Mouse (Mus musculus): ENCODE measurements around the gene Lrrc8a. TPM values are rescaled to one million over a fixed set of nuclear protein-coding genes. Genes with fewer than 3 reads are reported as not detected.

Lrrc8a gene
- polyA plus RNA-seq, 1 experiment from 2014 or later, result 55.9 TPM

DNA sequence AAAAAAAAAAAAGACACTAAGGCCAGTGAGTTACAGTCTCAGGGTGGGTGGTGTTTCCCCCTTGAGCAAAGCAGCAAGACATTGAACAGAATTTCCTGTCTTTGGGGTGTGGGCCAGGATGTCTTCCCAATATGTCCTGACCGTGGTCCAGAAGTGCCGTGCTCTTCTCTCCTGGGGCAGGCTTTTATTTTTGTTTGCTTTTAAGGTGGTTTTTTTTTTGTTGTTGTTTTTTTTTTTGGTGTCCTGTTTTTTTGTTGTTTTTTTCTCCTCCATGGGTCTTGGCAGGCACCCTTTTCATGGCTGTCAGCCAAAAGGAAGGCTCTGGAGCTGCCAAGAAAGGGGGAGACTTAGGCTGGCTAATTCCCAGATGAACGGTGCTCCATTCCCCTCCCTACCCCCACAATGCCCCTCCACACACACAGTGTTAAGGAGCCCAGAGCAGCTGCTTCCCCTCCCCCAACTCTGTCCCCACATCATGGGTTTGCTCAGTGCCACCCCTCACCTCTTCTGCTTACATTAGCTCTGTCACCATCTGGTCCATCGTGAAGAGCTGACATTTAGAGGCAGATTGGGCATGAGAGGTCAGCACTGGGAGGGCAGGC, 25.4 kb downstream of the Lrrc8a start:
- no peak for DNase-seq (ENCODE audit: low spot score)
- 77% methylated on average over 4 of the region's 4 CpGs for WGBS
- H3K9me3 ChIP-seq (ENCODE audit: control insufficient read depth, low read length), result no peaks in the 10 kb centered on the region
- ATAC-seq (ENCODE audit: low FRiP score), result no peak
- peaks cover 12% of the 10 kb centered on the region; the same call in 1 of the 2 replicates for H3K36me3 ChIP-seq (ENCODE audit: control insufficient read depth, insufficient read depth, low read length)
- no peak overlapping the region for H3K27ac ChIP-seq (ENCODE audit: low read depth, low read length)
- no peak overlapping the region for H3K4me3 ChIP-seq (ENCODE audit: low read depth, low read length)
- H3K4me2 ChIP-seq (replicated peaks; ENCODE audit: low read depth, low read length), result no peak overlapping the region
- H3K27me3 ChIP-seq (ENCODE audit: control insufficient read depth, insufficient read depth, low read length), result no peaks in the 10 kb centered on the region
- 0 out of 2 replicates have a peak, but pooled peaks cover 2% of the 10 kb centered on the region for H3K4me1 ChIP-seq (replicated peaks; ENCODE audit: control insufficient read depth, insufficient read depth, low read length)
- no peak overlapping the region for H3K9ac ChIP-seq (ENCODE audit: low read depth, low read length)

DNA sequence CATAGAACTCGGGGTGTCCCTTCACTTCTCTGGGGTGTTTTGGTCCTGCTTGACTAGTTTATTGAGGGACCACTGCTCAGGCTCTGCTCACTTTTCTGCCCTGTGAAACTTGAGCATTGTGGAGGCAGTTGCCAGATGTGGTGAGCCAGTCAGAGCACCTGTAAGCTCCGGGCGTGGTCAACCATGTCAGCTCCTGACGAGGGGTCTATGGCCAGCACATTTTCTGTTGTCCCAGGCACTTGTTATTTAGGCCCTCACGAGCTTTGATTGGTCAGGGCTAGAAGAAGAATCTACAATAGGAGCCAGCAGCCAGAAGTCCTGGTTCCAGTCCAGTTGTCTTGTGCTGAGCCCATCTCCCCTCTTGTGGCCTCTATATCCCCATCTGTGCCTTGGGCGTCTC, 26.3 kb downstream of the Lrrc8a start:
- H3K27me3 ChIP-seq (ENCODE audit: control insufficient read depth, insufficient read depth, low read length), result no peaks in the 10 kb centered on the region
- no peak overlapping the region for H3K4me2 ChIP-seq (replicated peaks; ENCODE audit: low read depth, low read length)
- 0 out of 2 replicates have a peak, but pooled peaks cover 2% of the 10 kb centered on the region for H3K4me1 ChIP-seq (replicated peaks; ENCODE audit: control insufficient read depth, insufficient read depth, low read length)
- WGBS, result 93% methylated on average over 6 of the region's 6 CpGs
- DNase-seq (ENCODE audit: low spot score) (no peak), ATAC-seq (ENCODE audit: low FRiP score) (no peak)
- no peak overlapping the region for H3K4me3 ChIP-seq (ENCODE audit: low read depth, low read length)
- H3K9ac ChIP-seq (ENCODE audit: low read depth, low read length), result no peak overlapping the region
- H3K36me3 ChIP-seq (ENCODE audit: control insufficient read depth, insufficient read depth, low read length), result 0 out of 2 replicates have a peak, but pooled peaks cover 9% of the 10 kb centered on the region
- H3K27ac ChIP-seq (ENCODE audit: low read depth, low read length), result no peak overlapping the region
- no peaks in the 10 kb centered on the region for H3K9me3 ChIP-seq (ENCODE audit: control insufficient read depth, low read length)

DNA sequence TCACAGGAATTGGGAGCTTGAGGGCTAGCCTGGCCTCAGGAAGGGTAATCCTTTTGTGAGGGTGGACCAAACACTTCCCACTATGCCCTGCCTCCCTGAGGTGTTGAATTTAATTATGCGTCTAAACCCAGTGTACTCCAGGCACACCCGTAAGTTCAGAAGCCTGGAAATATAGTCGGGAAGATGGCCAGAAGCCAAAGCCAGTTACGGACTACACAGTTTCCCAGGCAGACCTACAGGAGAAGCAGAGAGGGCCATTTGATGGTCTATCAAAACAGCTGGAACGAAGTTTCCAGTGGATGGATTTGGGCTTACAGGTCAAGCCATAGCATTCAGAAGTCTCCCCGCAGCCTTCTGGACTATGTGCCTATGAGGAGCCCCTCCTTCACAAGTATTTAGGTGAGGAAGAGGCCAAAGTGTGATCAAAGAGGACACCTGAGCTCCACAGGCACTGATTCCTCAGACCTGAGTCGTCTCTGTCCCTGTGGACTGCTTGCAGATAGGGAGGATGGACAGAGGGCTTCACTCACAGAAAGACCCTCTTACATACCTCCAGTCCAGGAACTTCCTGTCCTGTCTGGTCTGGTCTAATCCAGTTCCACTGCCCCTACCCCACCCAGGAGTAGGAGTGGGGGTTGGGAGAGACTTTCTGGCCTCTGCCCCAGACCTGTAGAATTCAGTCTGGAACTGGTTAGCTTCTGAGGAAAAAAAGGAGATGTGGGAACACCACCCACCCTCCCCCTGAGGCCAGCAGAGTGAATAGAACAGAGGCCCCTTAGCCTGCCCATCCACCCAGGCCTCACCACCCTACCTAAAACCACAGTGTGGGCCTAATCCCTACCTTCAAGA, 27.4 kb downstream of the Lrrc8a start:
- DNase-seq (ENCODE audit: low spot score) (no peak), ATAC-seq (ENCODE audit: low FRiP score) (no peak)
- Histone ChIP-seq H3K27me3 (ENCODE audit: control insufficient read depth, insufficient read depth, low read length) (no peaks in the 10 kb centered on the region), H3K4me1 (replicated peaks; ENCODE audit: control insufficient read depth, insufficient read depth, low read length) (0 out of 2 replicates have a peak, but pooled peaks cover 2% of the 10 kb centered on the region), H3K27ac (ENCODE audit: low read depth, low read length) (no peak overlapping the region), H3K9me3 (ENCODE audit: control insufficient read depth, low read length) (no peaks in the 10 kb centered on the region), H3K4me3 (ENCODE audit: low read depth, low read length) (no peak overlapping the region), H3K9ac (ENCODE audit: low read depth, low read length) (no peak overlapping the region), H3K36me3 (ENCODE audit: control insufficient read depth, insufficient read depth, low read length) (0 out of 2 replicates have a peak, but pooled peaks cover 9% of the 10 kb centered on the region), H3K4me2 (replicated peaks; ENCODE audit: low read depth, low read length) (no peak overlapping the region)
- 86% methylated on average over 7 of the region's 7 CpGs for WGBS

- Histone ChIP-seq H3K9ac (ENCODE audit: low read depth, low read length) (no peak within 1 kb of the TSS), H3K9me3 (ENCODE audit: control insufficient read depth, low read length) (no peaks in the 10 kb centered on the region), H3K4me3 (ENCODE audit: low read depth, low read length) (no peak within 1 kb of the TSS), H3K4me1 (replicated peaks; ENCODE audit: control insufficient read depth, insufficient read depth, low read length) (0 out of 2 replicates have a peak, but pooled peaks cover 2% of the 10 kb centered on the region), H3K4me2 (replicated peaks; ENCODE audit: low read depth, low read length) (no peak within 1 kb of the TSS), H3K27me3 (ENCODE audit: control insufficient read depth, insufficient read depth, low read length) (no peaks in the 10 kb centered on the region), H3K36me3 (ENCODE audit: control insufficient read depth, insufficient read depth, low read length) (0 out of 2 replicates have a peak, but pooled peaks cover 9% of the 10 kb centered on the region), H3K27ac (ENCODE audit: low read depth, low read length) (peak within 1 kb of the TSS; percentile 62)
- ATAC-seq (ENCODE audit: low FRiP score) (no peak), DNase-seq (ENCODE audit: low spot score) (no peak)
- WGBS, result 52% methylated on average over 5 of the region's 5 CpGs
These were observed 28.3 kb downstream of the Lrrc8a start, which contains the start of gene Phyhd1 for GRCm38 (mm10) chr2:30265767-30266253. Gene Phyhd1 (plus strand): TSS chr2:30266203.

DNA sequence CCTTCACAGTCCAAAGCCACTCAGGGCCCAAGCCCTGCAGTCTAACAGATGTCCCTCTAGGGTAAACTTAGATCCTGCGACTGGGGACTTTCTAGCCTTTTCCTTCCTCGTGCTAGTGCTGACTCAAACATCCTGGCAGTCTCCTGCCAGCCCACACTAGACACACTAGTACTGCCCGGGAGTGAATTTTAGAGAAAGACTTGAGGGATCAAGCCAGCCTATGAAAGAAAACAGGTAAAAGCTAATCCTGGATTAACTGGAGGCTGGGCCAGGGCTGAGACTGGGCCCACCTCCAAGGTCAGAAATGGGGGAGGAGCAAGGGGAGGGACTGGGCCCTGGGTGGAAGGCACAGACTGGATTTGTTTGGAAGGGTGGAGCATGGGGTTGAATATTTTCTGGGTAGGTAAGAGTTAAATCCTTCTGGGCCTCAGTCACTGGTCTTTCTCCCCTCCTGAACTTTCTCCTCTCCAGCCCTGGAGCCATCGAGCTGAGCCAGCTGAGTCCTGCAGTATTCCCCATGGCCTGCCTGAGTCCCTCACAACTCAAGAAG, 29.0 kb downstream of the Lrrc8a start:
- H3K4me3 ChIP-seq (ENCODE audit: low read depth, low read length), result no peak overlapping the region
- 25% methylated on average over 4 of the region's 4 CpGs for WGBS
- no peak overlapping the region for H3K4me2 ChIP-seq (replicated peaks; ENCODE audit: low read depth, low read length)

GRCm38 (mm10) chr2:30267466-30267865, 30.0 kb downstream of the Lrrc8a start:
- no peak overlapping the region for H3K9ac ChIP-seq (ENCODE audit: low read depth, low read length)

More for the DNA sequence above, 29.0 kb downstream of the Lrrc8a start:
- ATAC-seq (ENCODE audit: low FRiP score), result no peak
- 0 out of 2 replicates have a peak, but pooled peaks cover 2% of the 10 kb centered on the region for H3K4me1 ChIP-seq (replicated peaks; ENCODE audit: control insufficient read depth, insufficient read depth, low read length)
- H3K36me3 ChIP-seq (ENCODE audit: control insufficient read depth, insufficient read depth, low read length), result 0 out of 2 replicates have a peak, but pooled peaks cover 9% of the 10 kb centered on the region
- H3K27me3 ChIP-seq (ENCODE audit: control insufficient read depth, insufficient read depth, low read length), result no peaks in the 10 kb centered on the region
- no peak overlapping the region for H3K9ac ChIP-seq (ENCODE audit: low read depth, low read length)
- peak overlapping the region; percentile 62 for H3K27ac ChIP-seq (ENCODE audit: low read depth, low read length)
- no peak for DNase-seq (ENCODE audit: low spot score)
- H3K9me3 ChIP-seq (ENCODE audit: control insufficient read depth, low read length), result no peaks in the 10 kb centered on the region

DNA sequence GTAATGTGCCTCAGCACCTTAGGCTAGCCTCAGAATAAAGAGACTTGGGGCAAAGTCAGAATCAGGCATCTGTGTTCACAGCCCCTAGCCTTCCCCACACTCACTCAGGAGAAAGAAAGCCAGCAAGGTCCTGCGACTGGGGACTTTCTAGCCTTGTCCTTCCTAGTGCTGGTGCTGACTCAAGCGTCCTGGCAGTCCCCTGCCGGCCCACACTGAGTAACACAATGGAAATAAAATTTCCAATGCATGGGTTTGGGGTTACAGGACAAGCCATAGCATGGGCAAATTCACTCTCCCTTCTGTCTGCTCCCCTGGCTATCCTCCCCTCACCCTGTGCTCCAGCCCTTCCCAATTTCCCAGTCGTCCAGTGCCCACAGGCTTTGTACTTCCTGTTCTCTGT, 30.9 kb downstream of the Lrrc8a start:
- H3K36me3 ChIP-seq (ENCODE audit: control insufficient read depth, insufficient read depth, low read length), result 0 out of 2 replicates have a peak, but pooled peaks cover 2% of the 10 kb centered on the region
- no peaks in the 10 kb centered on the region for H3K9me3 ChIP-seq (ENCODE audit: control insufficient read depth, low read length)
- H3K27me3 ChIP-seq (ENCODE audit: control insufficient read depth, insufficient read depth, low read length), result no peaks in the 10 kb centered on the region
- H3K4me1 ChIP-seq (replicated peaks; ENCODE audit: control insufficient read depth, insufficient read depth, low read length), result 0 out of 2 replicates have a peak, but pooled peaks cover 2% of the 10 kb centered on the region
- no peak overlapping the region for H3K27ac ChIP-seq (ENCODE audit: low read depth, low read length)
- H3K9ac ChIP-seq (ENCODE audit: low read depth, low read length), result no peak overlapping the region
- 59% methylated on average over 4 of the region's 4 CpGs for WGBS
- no peak overlapping the region for H3K4me3 ChIP-seq (ENCODE audit: low read depth, low read length)
- ATAC-seq (ENCODE audit: low FRiP score), result no peak
- H3K4me2 ChIP-seq (replicated peaks; ENCODE audit: low read depth, low read length), result no peak overlapping the region
- no peak for DNase-seq (ENCODE audit: low spot score)

More at GRCm38 (mm10) chr2:30267466-30267865, 30.0 kb downstream of the Lrrc8a start:
- 94% methylated on average over 2 of the region's 2 CpGs for WGBS
- no peaks in the 10 kb centered on the region for H3K9me3 ChIP-seq (ENCODE audit: control insufficient read depth, low read length)
- ATAC-seq (ENCODE audit: low FRiP score) (no peak), DNase-seq (ENCODE audit: low spot score) (no peak)
- 0 out of 2 replicates have a peak, but pooled peaks cover 6% of the 10 kb centered on the region for H3K36me3 ChIP-seq (ENCODE audit: control insufficient read depth, insufficient read depth, low read length)
- H3K27me3 ChIP-seq (ENCODE audit: control insufficient read depth, insufficient read depth, low read length), result no peaks in the 10 kb centered on the region
- H3K4me2 ChIP-seq (replicated peaks; ENCODE audit: low read depth, low read length), result no peak overlapping the region
- H3K4me3 ChIP-seq (ENCODE audit: low read depth, low read length), result no peak overlapping the region
- 0 out of 2 replicates have a peak, but pooled peaks cover 2% of the 10 kb centered on the region for H3K4me1 ChIP-seq (replicated peaks; ENCODE audit: control insufficient read depth, insufficient read depth, low read length)
- H3K27ac ChIP-seq (ENCODE audit: low read depth, low read length), result no peak overlapping the region

GRCm38 (mm10) chr2:30269241-30269990, 31.9 kb downstream of the Lrrc8a start:
- Histone ChIP-seq H3K9me3 (ENCODE audit: control insufficient read depth, low read length) (no peaks in the 10 kb centered on the region), H3K4me3 (ENCODE audit: low read depth, low read length) (no peak overlapping the region), H3K4me1 (replicated peaks; ENCODE audit: control insufficient read depth, insufficient read depth, low read length) (0 out of 2 replicates have a peak, but pooled peaks cover 2% of the 10 kb centered on the region), H3K9ac (ENCODE audit: low read depth, low read length) (no peak overlapping the region), H3K27ac (ENCODE audit: low read depth, low read length) (no peak overlapping the region), H3K4me2 (replicated peaks; ENCODE audit: low read depth, low read length) (no peak overlapping the region), H3K36me3 (ENCODE audit: control insufficient read depth, insufficient read depth, low read length) (no peaks in the 10 kb centered on the region), H3K27me3 (ENCODE audit: control insufficient read depth, insufficient read depth, low read length) (no peaks in the 10 kb centered on the region)
- DNase-seq (ENCODE audit: low spot score) (no peak), ATAC-seq (ENCODE audit: low FRiP score) (no peak)
- WGBS, result 90% methylated on average over 17 of the region's 17 CpGs
